Mouse (Mus musculus): ENCODE measurements around the gene Arhgap17. TPM values are rescaled to one million over a fixed set of nuclear protein-coding genes. Genes with fewer than 3 reads are reported as not detected.
A peak's percentile ranks its signal among the peaks of the same experiment; 100 is the strongest.

Gene Arhgap17
- total RNA-seq (2021): 10 to 100 TPM; 29.0 to 35.2 TPM
- long read RNA-seq, experiment 1, partial matches to known transcripts: 6 of 11 reads
- long read RNA-seq, experiment 1, other reads (novel, unspliced or antisense): 3 of 11 reads
- long read RNA-seq, experiment 2, partial matches to known transcripts: 4 of 14 reads
- long read RNA-seq, experiment 2, other reads (novel, unspliced or antisense): 7 of 14 reads

GRCm38 (mm10) chr7:123369759-123370481, at the start of gene Arhgap17, which contains the start of gene Lcmt1:
Arhgap17 (minus strand) TSS chr7:123369915.
Lcmt1 (plus strand) TSS chr7:123369784.
- peak; percentile 37 for TF ChIP-seq CTCF (conservative IDR thresholded peaks at IDR 0.05)
- Histone ChIP-seq H3K27ac (peak within 1 kb of the TSS; percentile 90), H3K4me3 (peak within 1 kb of the TSS; percentile 85)
- peak; percentile 95 to 96 for DNase-seq (ENCODE audit: low spot score in 2 of 2)

- H3K27ac ChIP-seq: no peak overlapping the region; the same call in 1 of the 2 replicates
- H3K4me3 ChIP-seq: no peak overlapping the region
- DNase-seq (ENCODE audit: low spot score in 2 of 2): no peak
- TF ChIP-seq CTCF (conservative IDR thresholded peaks at IDR 0.05): no peak
Observed at GRCm38 (mm10) chr7:123417661-123418060, 47.9 kb upstream of the Arhgap17 start.

GRCm38 (mm10) chr7:123416803-123417202, 47.1 kb upstream of the Arhgap17 start:
- DNase-seq (ENCODE audit: low spot score in 2 of 2): no peak
- H3K4me3 ChIP-seq: no peak overlapping the region
- TF ChIP-seq CTCF (conservative IDR thresholded peaks at IDR 0.05): no peak

GRCm38 (mm10) chr7:123412143-123412542, 42.4 kb upstream of the Arhgap17 start:
- H3K27ac ChIP-seq: peak overlapping the region; percentile 72
- TF ChIP-seq CTCF (conservative IDR thresholded peaks at IDR 0.05): no peak
- H3K4me3 ChIP-seq: no peak overlapping the region
- peak; percentile 39 to 47 for DNase-seq (ENCODE audit: low spot score in 2 of 2)

More at GRCm38 (mm10) chr7:123416803-123417202, 47.1 kb upstream of the Arhgap17 start:
- H3K27ac ChIP-seq: no peak overlapping the region

- Histone ChIP-seq H3K4me3 (no peak overlapping the region), H3K27ac (peak overlapping the region; percentile 71; the same call in 1 of the 2 replicates)
- peak; percentile 65 to 70 for DNase-seq (ENCODE audit: low spot score in 2 of 2)
- no peak for TF ChIP-seq CTCF (conservative IDR thresholded peaks at IDR 0.05)
Observed at GRCm38 (mm10) chr7:123411109-123411508, 41.4 kb upstream of the Arhgap17 start.

- Histone ChIP-seq H3K27ac (peak overlapping the region; percentile 71), H3K4me3 (no peak overlapping the region)
- no peak for DNase-seq (ENCODE audit: low spot score in 2 of 2)
- no peak for TF ChIP-seq CTCF (conservative IDR thresholded peaks at IDR 0.05)
Observed at GRCm38 (mm10) chr7:123410502-123410901, 40.8 kb upstream of the Arhgap17 start.

GRCm38 (mm10) chr7:123406988-123407387, 37.3 kb upstream of the Arhgap17 start:
- TF ChIP-seq CTCF (conservative IDR thresholded peaks at IDR 0.05): no peak
- Histone ChIP-seq H3K4me3 (no peak overlapping the region), H3K27ac (no peak overlapping the region)
- DNase-seq (ENCODE audit: low spot score in 2 of 2): no peak

- no peak for TF ChIP-seq CTCF (conservative IDR thresholded peaks at IDR 0.05)
- no peak for DNase-seq (ENCODE audit: low spot score in 2 of 2)
- Histone ChIP-seq H3K4me3 (no peak overlapping the region), H3K27ac (no peak overlapping the region)
Observed at GRCm38 (mm10) chr7:123405619-123406018, 35.9 kb upstream of the Arhgap17 start.

- Histone ChIP-seq H3K4me3 (no peak overlapping the region), H3K27ac (peak overlapping the region; percentile 37)
- no peak for TF ChIP-seq CTCF (conservative IDR thresholded peaks at IDR 0.05)
- peak; percentile 25 to 45 for DNase-seq (ENCODE audit: low spot score in 2 of 2)
Observed at GRCm38 (mm10) chr7:123404198-123404597, 34.5 kb upstream of the Arhgap17 start.

- no peak overlapping the region for H3K4me3 ChIP-seq
- no peak for TF ChIP-seq CTCF (conservative IDR thresholded peaks at IDR 0.05)
- DNase-seq (ENCODE audit: low spot score in 2 of 2): no peak
- H3K27ac ChIP-seq: no peak overlapping the region
Observed at GRCm38 (mm10) chr7:123401121-123401520, 31.4 kb upstream of the Arhgap17 start.

GRCm38 (mm10) chr7:123399286-123399685, 29.6 kb upstream of the Arhgap17 start:
- DNase-seq (ENCODE audit: low spot score in 2 of 2): no peak
- H3K27ac ChIP-seq: no peak overlapping the region
- TF ChIP-seq CTCF (conservative IDR thresholded peaks at IDR 0.05): no peak; the same call in 1 of the 2 replicates

GRCm38 (mm10) chr7:123398828-123399227, 29.1 kb upstream of the Arhgap17 start:
- peak; percentile 58 to 63 for DNase-seq (ENCODE audit: low spot score in 2 of 2)
- no peak overlapping the region for H3K27ac ChIP-seq
- peak; percentile 93 for TF ChIP-seq CTCF (conservative IDR thresholded peaks at IDR 0.05)
- no peak overlapping the region for H3K4me3 ChIP-seq

More at GRCm38 (mm10) chr7:123399286-123399685, 29.6 kb upstream of the Arhgap17 start:
- no peak overlapping the region for H3K4me3 ChIP-seq

- Histone ChIP-seq H3K27ac (no peak overlapping the region), H3K4me3 (no peak overlapping the region)
- TF ChIP-seq CTCF (conservative IDR thresholded peaks at IDR 0.05): no peak
- DNase-seq (ENCODE audit: low spot score in 2 of 2): no peak
Observed at GRCm38 (mm10) chr7:123397931-123398330, 28.2 kb upstream of the Arhgap17 start.
